Mouse (Mus musculus) bone marrow, adult 2 months (tissue): Measurements from ENCODE around the gene Tmem156. TPM values are rescaled to one million over a fixed set of nuclear protein-coding genes. Genes with fewer than 3 reads are reported as not detected.
A peak's percentile ranks its signal among the peaks of the same experiment; 100 is the strongest.

Experiments
- H3K27ac ChIP-seq: fragments of 200-500 bp; 2 replicates; pipeline ENCODE4 v1.5.1; 2012; ENCODE audit warnings: low read depth, mild to moderate bottlenecking, control low read depth, inconsistent platforms, low read length; ENCODE audit not compliant: control insufficient read depth, poor library complexity, insufficient read depth
- H3K4me1 ChIP-seq: fragments of 200-500 bp; 2 replicates; pipeline ENCODE4 v1.6.1; 2011; ENCODE audit warnings: low read length; ENCODE audit not compliant: control insufficient read depth, insufficient read depth
- H3K4me3 ChIP-seq: fragments of 200-500 bp; replicated peaks from 2 replicates; pipeline ENCODE3; 2011; ENCODE audit warnings: mild to moderate bottlenecking, low read depth, low read length, control low read depth; ENCODE audit not compliant: control insufficient read depth
- CTCF ChIP-seq: fragments of 200-500 bp; IDR thresholded peaks from 2 replicates; pipeline ENCODE4 v1.5.1; 2011; ENCODE audit warnings: low read length, control low read depth; ENCODE audit not compliant: control insufficient read depth, insufficient read depth
- POLR2A ChIP-seq: fragments of 200-500 bp; IDR thresholded peaks from 2 replicates; pipeline ENCODE4 v1.6.1; 2011; ENCODE audit warnings: low read depth, mild to moderate bottlenecking, control low read depth, low read length, borderline replicate concordance; ENCODE audit not compliant: control insufficient read depth
- WGBS: fragments of 180-500 bp; shearing (Covaris S2); methylation state at CpG from one replicate; pipeline ENCODE4 v1.1.7; 2018; 5-methylcytosine and 5-hydroxymethylcytosine counted together
- polyA plus RNA-seq: library from polyadenylated mRNA; stranded (reverse); fragments of >200 nt; gene quantifications from 2 replicates; pipeline ENCODE4 v1.2.4, GENCODE M21; 2011; ENCODE audit warnings: low replicate concordance; ENCODE audit not compliant: missing spikeins, insufficient read depth, insufficient read length

Tmem156 gene
- polyA plus RNA-seq, 1 experiment: 8.5 TPM

GRCm38 (mm10) chr5:65093769-65094168 lies 1.8 kb upstream of the Tmem156 start:
- H3K4me3 ChIP-seq: no peak overlapping the region
- peaks cover 1% of the 10 kb centered on the region; the same call in 1 of the 2 replicates for H3K4me1 ChIP-seq
- no peak overlapping the region for H3K27ac ChIP-seq
- no peak for TF ChIP-seq POLR2A
- TF ChIP-seq CTCF: no peak

DNA sequence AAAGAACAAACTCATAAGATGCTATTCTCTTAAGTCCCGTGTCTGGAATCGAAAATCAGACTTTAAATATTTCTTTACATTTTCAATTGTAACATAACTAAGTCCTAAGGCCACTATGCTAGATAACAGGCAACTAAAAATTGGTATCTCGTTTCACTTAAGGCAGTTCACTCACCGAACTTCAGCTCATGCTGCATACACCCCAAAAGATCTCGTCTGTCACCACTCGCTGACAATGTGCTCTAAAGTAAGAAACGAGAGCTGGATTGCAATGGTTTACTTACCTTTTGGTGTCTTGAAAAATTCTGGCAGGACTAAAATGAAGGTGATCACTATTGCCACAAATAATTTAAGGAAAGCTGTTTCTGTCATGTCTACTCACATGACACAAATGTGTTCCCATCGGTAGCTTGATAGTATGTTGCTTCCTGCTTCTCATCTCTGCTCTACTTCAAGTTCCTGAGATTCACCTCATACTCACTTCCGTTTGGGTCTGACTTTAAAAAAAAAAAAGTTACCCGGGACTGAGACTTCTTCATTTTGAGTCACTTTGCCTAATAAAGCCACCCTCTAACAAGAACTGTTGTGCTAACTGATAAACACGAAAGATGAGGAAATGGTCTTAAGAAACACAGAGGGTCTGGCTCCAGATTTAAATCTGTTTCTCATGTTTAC lies 611 bp downstream of the Tmem156 start:
- TF ChIP-seq CTCF: no peak
- no peak for TF ChIP-seq POLR2A
- Histone ChIP-seq H3K4me1 (peaks cover 1% of the 10 kb centered on the region; the same call in 1 of the 2 replicates), H3K4me3 (peak overlapping the region; percentile 65), H3K27ac (peak overlapping the region; percentile 29; the same call in 1 of the 2 replicates)
- 17% methylated on average over 11 of the region's 11 CpGs for WGBS

DNA sequence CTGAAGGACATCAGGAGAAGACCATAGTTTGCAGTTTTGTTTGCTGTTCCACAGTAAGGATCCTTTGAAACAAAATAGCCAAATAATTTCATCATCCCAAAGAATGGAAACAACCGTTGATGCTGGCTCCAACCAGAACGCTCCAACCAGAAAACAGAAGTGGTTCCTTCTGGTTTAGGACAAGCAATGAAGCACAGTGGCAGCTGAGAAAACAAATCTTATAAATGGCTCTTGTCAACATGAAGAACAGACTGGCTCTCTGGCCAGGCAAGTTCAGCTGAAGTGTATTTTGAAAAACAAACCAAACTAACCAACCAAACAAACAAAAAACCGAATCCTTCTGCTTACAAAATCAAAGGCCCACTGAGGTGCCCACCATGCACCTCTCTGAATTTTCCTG lies 2.2 kb downstream of the Tmem156 start:
- 50% methylated on average over 3 of the region's 3 CpGs for WGBS
- no peak for TF ChIP-seq CTCF
- no peak for TF ChIP-seq POLR2A
- H3K4me3 ChIP-seq: no peak overlapping the region
- H3K27ac ChIP-seq: no peak overlapping the region
- peaks cover 1% of the 10 kb centered on the region; the same call in 1 of the 2 replicates for H3K4me1 ChIP-seq

- Histone ChIP-seq H3K27ac (no peak overlapping the region), H3K4me1 (no peaks in the 10 kb centered on the region; the same call in 1 of the 2 replicates), H3K4me3 (no peak overlapping the region)
- 49% methylated on average over 6 of the region's 6 CpGs for WGBS
- TF ChIP-seq CTCF: no peak
- no peak for TF ChIP-seq POLR2A
Measured at GRCm38 (mm10) chr5:65086522-65086921, 5.4 kb downstream of the Tmem156 start.

- no peak for TF ChIP-seq CTCF
- TF ChIP-seq POLR2A: no peak
- no peaks in the 10 kb centered on the region; the same call in 1 of the 2 replicates for H3K4me1 ChIP-seq
- WGBS: 76% methylated on average over 4 of the region's 4 CpGs
- H3K27ac ChIP-seq: no peak overlapping the region
- no peak overlapping the region for H3K4me3 ChIP-seq
Measured at GRCm38 (mm10) chr5:65081836-65082235, 10.1 kb downstream of the Tmem156 start.

- Histone ChIP-seq H3K4me1 (no peaks in the 10 kb centered on the region), H3K4me3 (no peak overlapping the region), H3K27ac (no peak overlapping the region)
- 71% methylated on average over 9 of the region's 9 CpGs for WGBS
- TF ChIP-seq POLR2A: no peak
- no peak for TF ChIP-seq CTCF
Measured at GRCm38 (mm10) chr5:65079881-65080280, 12.1 kb downstream of the Tmem156 start.

DNA sequence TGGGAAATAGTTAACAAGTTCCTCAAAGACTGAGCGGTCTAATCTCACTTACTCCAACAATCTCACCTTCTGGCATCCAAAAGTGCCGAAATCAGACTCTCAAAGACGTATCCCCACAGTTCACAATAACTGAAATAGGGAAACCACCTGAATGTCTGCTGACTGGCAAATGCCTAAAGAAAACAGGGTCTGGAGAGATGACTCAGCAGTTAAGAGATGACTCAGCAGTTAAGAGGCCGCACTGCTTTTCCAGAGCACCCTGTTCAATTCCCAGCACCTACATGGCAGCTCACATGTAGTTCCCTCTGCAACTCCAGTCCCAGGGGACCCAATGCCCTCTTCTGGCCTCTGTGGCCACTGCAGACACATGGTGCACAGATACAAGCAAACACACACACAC lies 13.9 kb downstream of the Tmem156 start:
- Histone ChIP-seq H3K27ac (no peak overlapping the region), H3K4me3 (no peak overlapping the region), H3K4me1 (no peaks in the 10 kb centered on the region)
- 80% methylated on average over 4 of the region's 4 CpGs for WGBS
- TF ChIP-seq POLR2A: no peak
- 0 out of 2 replicates have a peak, but pooled peaks have one; percentile 12 for TF ChIP-seq CTCF

DNA sequence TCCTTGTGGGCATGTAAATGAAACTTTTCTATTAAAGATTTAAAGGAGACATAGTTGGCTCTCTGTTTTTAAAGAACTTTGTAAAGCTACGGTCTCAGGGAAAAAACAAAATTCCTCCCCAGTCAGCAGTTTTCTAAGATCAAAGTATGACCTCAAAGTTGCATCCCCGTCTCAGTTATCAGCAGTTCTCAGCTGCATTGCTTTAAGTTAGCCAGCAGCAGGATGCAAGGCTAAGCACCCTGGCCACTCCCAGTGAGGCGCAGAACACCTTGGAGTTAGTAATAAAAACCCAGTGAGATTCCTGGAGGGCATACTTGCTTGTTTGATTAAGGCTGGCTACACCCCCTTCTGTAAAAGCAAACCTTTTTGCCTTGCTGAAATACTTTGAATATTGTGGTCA lies 15.2 kb downstream of the Tmem156 start:
- Histone ChIP-seq H3K4me1 (no peaks in the 10 kb centered on the region), H3K4me3 (no peak overlapping the region), H3K27ac (no peak overlapping the region)
- WGBS: 75% methylated on average over 3 of the region's 3 CpGs
- TF ChIP-seq POLR2A (no peak), CTCF (no peak)
